Mouse (Mus musculus): ENCODE data around the gene Metrn. TPM values are rescaled to one million over a fixed set of nuclear protein-coding genes. Genes with fewer than 3 reads are reported as not detected.

Metrn gene
- total RNA-seq, 4 experiments from 2014 or later = 39.6 to 52.1 (median 46.8) TPM

- DNase-seq (ENCODE audit: low spot score in 2 of 2) = no peak
These were observed 34.7 kb upstream of the Metrn start for GRCm38 (mm10) chr17:25831451-25832281.

GRCm38 (mm10) chr17:25830806-25831431 lies 34.0 kb upstream of the Metrn start:
- DNase-seq (ENCODE audit: low spot score in 2 of 2) = no peak

GRCm38 (mm10) chr17:25830200-25830753 lies 33.3 kb upstream of the Metrn start:
- no peak for DNase-seq (ENCODE audit: low spot score in 2 of 2)

DNA sequence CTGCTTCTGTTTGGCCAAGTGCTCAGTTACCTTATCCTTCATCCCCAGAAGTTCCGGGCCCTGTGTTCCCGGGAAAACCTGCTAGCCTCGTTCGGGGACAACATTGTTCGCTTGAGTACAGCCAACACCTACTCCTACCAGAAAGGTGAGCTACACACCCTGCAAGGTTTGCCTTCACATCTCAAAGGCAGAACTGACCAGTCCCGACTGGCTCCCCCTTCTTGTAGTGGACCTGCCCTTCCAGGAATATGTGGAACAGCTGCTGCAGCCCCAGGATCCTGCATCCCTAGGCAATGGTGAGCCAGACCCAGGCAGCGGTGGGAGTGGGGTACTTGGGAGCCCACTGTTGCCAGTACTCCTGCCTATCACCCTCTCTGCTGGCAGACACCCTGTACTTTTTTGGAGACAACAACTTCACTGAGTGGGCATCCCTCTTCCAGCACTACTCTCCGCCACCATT lies 32.7 kb upstream of the Metrn start:
- no peak for DNase-seq (ENCODE audit: low spot score in 2 of 2)

DNA sequence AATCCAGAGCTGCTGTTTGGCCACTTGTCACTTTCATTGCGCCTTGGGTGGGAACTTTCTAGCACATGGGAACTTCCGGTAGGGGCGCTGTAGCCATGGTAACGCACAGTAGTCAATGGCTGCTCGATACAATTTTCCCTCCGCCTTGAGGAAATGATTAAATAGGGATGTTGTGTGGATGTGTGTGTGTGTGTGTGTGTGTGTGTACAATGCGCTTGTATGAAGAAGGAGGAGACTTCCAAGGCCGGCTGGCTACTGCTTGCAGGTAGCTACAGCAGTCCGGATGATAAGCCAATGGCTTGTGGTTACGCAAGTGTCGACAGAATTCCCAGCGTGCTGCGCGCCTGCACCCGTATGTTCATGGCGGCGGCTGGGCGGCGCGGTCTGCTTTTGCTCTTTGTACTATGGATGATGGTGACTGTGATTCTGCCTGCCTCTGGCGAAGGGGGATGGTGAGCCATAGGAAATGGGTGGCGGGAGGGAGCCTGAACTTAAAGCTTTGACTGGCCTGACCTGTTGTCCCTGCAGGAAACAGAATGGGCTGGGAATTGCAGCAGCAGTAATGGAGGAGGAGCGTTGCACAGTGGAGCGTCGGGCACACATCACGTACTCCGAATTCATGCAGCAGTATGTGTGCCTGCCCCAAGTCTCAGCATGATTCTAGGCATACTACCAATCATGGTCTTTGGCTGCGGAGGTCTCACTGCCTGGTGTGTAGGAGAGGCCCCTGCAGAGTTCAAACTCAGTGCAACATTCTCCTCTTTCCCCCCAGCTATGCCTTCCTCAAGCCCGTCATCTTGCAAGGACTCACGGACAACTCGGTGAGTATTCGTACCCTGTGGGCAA lies 32.0 kb upstream of the Metrn start, which contains the start of gene Jmjd8:
TSS of gene Jmjd8 (plus strand) at position 156 of the 846 bp plus-strand sequence.
- DNase-seq (ENCODE audit: low spot score in 2 of 2) = peak in 1 of 2 experiments; percentile 55

GRCm38 (mm10) chr17:25828223-25828594 lies 31.3 kb upstream of the Metrn start:
- peak in 1 of 2 experiments; percentile 5 for DNase-seq (ENCODE audit: low spot score in 2 of 2)

DNA sequence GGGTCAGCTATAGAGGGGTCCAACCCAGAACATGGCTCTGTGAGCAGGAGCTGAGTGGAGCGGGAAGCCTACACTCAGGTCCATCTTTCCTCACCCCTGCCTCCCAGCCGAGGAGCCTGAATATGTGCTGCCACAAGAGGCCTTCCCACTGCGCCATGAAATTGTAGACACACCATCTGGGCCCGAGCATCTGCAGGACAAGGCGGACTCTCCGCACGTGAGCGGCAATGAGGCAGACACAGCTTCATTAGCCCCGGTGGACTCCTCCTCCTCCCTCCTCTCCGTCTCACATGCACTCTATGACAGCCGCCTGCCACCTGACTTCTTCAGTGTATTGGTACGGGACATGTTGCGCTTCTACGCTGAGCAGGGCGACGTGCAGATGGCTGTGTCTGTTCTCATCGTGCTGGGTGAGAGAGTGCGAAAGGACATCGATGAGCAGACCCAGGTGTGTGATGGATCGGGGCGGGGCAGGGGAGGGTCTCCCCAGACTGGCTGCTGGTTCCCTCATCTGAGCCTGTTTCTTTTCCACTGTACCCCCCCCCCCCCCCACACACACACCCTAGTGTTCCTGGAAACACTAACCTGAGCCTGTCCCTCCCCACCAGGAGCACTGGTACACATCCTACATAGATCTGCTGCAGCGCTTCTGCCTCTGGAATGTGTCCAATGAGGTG lies 30.7 kb upstream of the Metrn start:
- peak in 1 of 2 experiments; percentile 7 for DNase-seq (ENCODE audit: low spot score in 2 of 2)

DNA sequence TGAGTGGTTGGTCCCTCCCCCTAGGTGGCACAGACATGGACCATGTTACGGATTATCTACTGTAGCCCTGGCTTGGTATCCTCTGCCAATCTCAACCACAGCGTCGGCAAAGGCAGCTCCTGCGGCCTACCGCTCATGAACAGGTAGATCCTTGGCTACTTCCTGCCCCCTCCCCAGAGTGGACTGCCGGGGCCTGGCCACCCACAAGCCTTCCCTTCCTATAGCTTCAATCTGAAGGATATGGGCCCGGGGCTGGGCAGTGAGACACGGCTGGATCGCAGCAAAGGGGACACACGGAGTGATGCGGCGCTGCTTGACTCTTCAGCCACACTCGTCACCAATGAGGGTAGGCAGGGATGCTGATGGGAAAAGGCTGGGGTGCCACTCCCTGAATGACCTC lies 30.1 kb upstream of the Metrn start:
- no peak for DNase-seq (ENCODE audit: low spot score in 2 of 2)

- DNase-seq (ENCODE audit: low spot score in 2 of 2) = no peak
These were observed 29.1 kb upstream of the Metrn start for GRCm38 (mm10) chr17:25825984-25826570.

DNA sequence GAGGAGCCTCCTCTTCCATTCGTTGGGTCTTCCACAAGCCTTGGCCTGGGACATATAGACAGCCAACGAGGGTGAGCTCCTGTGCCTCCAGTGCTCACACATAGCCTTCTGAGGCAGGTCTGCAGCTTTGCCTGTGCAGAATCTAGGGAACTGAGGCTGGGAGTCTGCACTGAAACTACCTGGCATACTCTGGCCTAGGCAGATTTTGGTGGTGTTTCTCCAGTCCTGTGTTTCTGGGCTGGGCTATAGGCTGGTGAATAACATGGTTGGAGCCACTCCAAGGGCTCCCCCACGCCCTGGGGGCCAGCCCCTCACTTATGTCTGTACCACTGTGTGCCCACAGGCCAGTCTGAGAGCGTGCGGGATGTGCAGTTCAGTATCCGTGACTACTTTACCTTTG lies 28.4 kb upstream of the Metrn start:
- DNase-seq (ENCODE audit: low spot score in 2 of 2) = no peak

- no peak for DNase-seq (ENCODE audit: low spot score in 2 of 2)
These were observed 27.6 kb upstream of the Metrn start for GRCm38 (mm10) chr17:25824362-25825142.

GRCm38 (mm10) chr17:25823452-25823851 lies 26.5 kb upstream of the Metrn start, which contains the start of gene Wdr24:
Gene Wdr24 (plus strand): TSS chr17:25823627.
- DNase-seq (ENCODE audit: low spot score in 2 of 2) = peak in 1 of 2 experiments; percentile 57

GRCm38 (mm10) chr17:25818851-25819780 lies 22.2 kb upstream of the Metrn start:
- no peak for DNase-seq (ENCODE audit: low spot score in 2 of 2)

DNA sequence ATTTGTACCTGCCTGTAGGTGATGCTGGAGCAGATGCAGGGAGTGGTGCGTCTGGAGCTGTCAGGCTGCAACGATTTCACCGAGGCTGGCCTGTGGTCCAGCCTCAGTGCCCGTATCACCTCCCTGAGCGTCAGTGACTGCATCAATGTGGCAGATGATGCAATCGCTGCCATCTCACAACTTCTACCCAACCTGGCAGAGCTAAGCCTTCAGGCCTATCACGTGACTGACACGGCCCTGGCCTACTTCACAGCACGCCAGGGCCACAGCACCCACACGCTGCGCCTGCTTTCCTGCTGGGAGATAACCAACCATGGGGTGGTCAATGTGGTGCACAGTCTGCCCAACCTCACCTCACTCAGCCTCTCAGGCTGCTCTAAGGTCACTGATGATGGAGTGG lies 20.7 kb upstream of the Metrn start:
- DNase-seq (ENCODE audit: low spot score in 2 of 2) = no peak

DNA sequence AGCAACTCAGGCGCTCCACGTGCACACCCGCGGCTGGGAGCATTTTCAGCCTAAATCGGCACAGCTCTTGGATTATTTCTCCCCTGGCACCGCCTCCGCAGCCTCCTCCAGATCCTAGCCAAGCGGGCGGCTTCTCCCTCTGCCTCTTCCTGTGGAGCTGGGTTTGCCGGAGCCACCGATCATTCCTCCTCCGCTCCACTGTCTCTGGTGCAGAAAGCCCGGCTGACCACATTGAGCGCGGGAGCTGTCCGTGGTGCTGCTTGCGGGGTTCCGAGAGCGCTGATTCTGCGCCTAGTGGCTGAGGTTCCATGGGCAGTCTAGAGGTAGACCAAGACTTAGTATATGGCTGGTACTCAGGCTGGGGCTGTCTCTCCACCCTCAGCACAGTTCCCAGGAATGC lies 16.5 kb upstream of the Metrn start:
- DNase-seq (ENCODE audit: low spot score in 2 of 2) = peak in 1 of 2 experiments; percentile 55

GRCm38 (mm10) chr17:25810890-25811289 lies 14.0 kb upstream of the Metrn start:
- no peak for DNase-seq (ENCODE audit: low spot score in 2 of 2)

- no peak for DNase-seq (ENCODE audit: low spot score in 2 of 2)
These were observed 12.8 kb upstream of the Metrn start for GRCm38 (mm10) chr17:25809606-25810340.
